8 mouse cellular contexts compared by ENCODE assay signal in the genomic region with DNA sequence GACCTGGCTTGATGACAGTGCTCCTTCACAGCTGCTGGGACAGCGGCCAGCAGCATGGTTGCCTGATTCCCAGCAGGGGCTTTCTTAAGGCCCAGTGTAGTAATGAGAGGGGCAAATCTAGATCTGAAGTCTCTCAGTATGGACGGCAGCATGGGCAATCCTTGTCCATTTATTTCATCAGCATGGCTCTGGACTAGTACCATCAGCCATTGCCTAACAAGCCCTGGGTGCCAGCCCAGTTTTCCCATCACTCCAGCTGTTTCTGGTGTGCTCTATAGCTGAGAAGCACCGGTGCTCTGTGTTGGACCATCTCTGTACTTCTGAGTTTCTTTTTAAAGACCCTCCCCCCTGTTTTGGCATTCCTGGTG. TPM values are rescaled to one million over a fixed set of nuclear protein-coding genes. Genes with fewer than 3 reads are reported as not detected.
A peak's percentile ranks its signal among the peaks of the same experiment; 100 is the strongest.
DNase-seq lines count a peak whose midpoint lies in the region; ATAC-seq and TF ChIP-seq lines count a peak whose summit lies in the region.

No protein-coding gene starts in this region.

- no peaks in the 10 kb centered on the region for H3K36me3 ChIP-seq in midbrain, embryonic 14.5 days (ENCODE audit: control insufficient read depth, insufficient read depth, low read length)
- no peaks in the 10 kb centered on the region for H3K36me3 ChIP-seq in midbrain, embryonic 10.5 days
- peaks cover 7% of the 10 kb centered on the region; the same call in 1 of the 2 replicates for H3K36me3 ChIP-seq in limb, embryonic 13.5 days

- no peak for ATAC-seq in midbrain, embryonic 14.5 days (ENCODE audit: low FRiP score, low TSS enrichment)
- ATAC-seq in limb, embryonic 13.5 days (ENCODE audit: low FRiP score, low read depth): no peak

- intact Hi-C loops in gastrocnemius, adult 2 months (cut with DNase I): loop anchor here (2.0 to 10.0 kb wide), 5 partner anchors 68 to 330 kb away; a partner anchor contains a TSS

- no peak overlapping the region for H3K9ac ChIP-seq in midbrain, embryonic 14.5 days (replicated peaks; ENCODE audit: low read length)
- H3K9ac ChIP-seq in limb, embryonic 13.5 days: peak overlapping the region; percentile 39; the same call in 1 of the 2 replicates

- peak overlapping the region; percentile 76 for H3K4me3 ChIP-seq in gastrocnemius, adult 2 months
- H3K4me3 ChIP-seq in midbrain, embryonic 14.5 days (replicated peaks; ENCODE audit: low read depth, low read length): no peak overlapping the region
- H3K4me3 ChIP-seq in midbrain, embryonic 10.5 days: no peak overlapping the region
- H3K4me3 ChIP-seq in limb, embryonic 13.5 days: peak overlapping the region; percentile 75

- peak overlapping the region; percentile 22 for H3K4me2 ChIP-seq in midbrain, embryonic 14.5 days (ENCODE audit: low read length)
- peak overlapping the region; percentile 81 for H3K4me2 ChIP-seq in limb, embryonic 13.5 days (replicated peaks)

- WGBS in midbrain, embryonic 14.5 days: 66% methylated on average over 3 of the region's 3 CpGs
- 73% methylated on average over 3 of the region's 3 CpGs for WGBS in midbrain, embryonic 10.5 days
- WGBS in limb, embryonic 13.5 days: 60% methylated on average over 3 of the region's 3 CpGs

- peak; percentile 63 for DNase-seq in gastrocnemius, adult 2 months
- no peak for DNase-seq in gastrocnemius, adult 18-20 months (ENCODE audit: low spot score)
- DNase-seq in midbrain, embryonic 14.5 days: no peak
- no peak for DNase-seq in midbrain, embryonic 10.5 days (ENCODE audit: low spot score)
- no peak for DNase-seq in spleen, postnatal 14 days (ENCODE audit: low spot score in 2 of 2)
- DNase-seq in cerebellum, adult 9-10 months: no peak
- DNase-seq in cerebellum, adult 8-10 months: no peak

- H3K9me3 ChIP-seq in midbrain, embryonic 14.5 days (ENCODE audit: control insufficient read depth, low read length): no peaks in the 10 kb centered on the region
- H3K9me3 ChIP-seq in midbrain, embryonic 10.5 days (replicated peaks): no peaks in the 10 kb centered on the region
- H3K9me3 ChIP-seq in limb, embryonic 13.5 days: no peaks in the 10 kb centered on the region

- no peaks in the 10 kb centered on the region for H3K27me3 ChIP-seq in midbrain, embryonic 14.5 days (ENCODE audit: control insufficient read depth, insufficient read depth, low read length)
- peaks cover 11% of the 10 kb centered on the region for H3K27me3 ChIP-seq in midbrain, embryonic 10.5 days (ENCODE audit: low read depth, poor library complexity, severe bottlenecking)
- H3K27me3 ChIP-seq in limb, embryonic 13.5 days: no peaks in the 10 kb centered on the region

- H3K4me1 ChIP-seq in midbrain, embryonic 14.5 days (ENCODE audit: control insufficient read depth, insufficient read depth, low read length): peaks cover 8% of the 10 kb centered on the region; the same call in 1 of the 2 replicates
- H3K4me1 ChIP-seq in midbrain, embryonic 10.5 days: peaks cover 49% of the 10 kb centered on the region
- H3K4me1 ChIP-seq in limb, embryonic 13.5 days: peaks cover 75% of the 10 kb centered on the region

- TF ChIP-seq CTCF in gastrocnemius, adult 2 months (IDR thresholded peaks at IDR 0.05): no peak

- peak overlapping the region; percentile 98 for H3K27ac ChIP-seq in gastrocnemius, adult 2 months
- no peak overlapping the region for H3K27ac ChIP-seq in midbrain, embryonic 14.5 days (replicated peaks; ENCODE audit: low read depth, low read length)
- no peak overlapping the region for H3K27ac ChIP-seq in midbrain, embryonic 10.5 days (replicated peaks)
- H3K27ac ChIP-seq in limb, embryonic 13.5 days: no peak overlapping the region

RNA-seq across cellular contexts. Expression of a gene that starts 3.3 kb away (rescaled TPM):
- total RNA-seq in gastrocnemius, adult 2 months (2021): 100 to 1,000 TPM in 1 of 2 experiments, 10 to 100 TPM in 1; 99.2 to 114 TPM
- 100 to 1,000 TPM; 125 to 132 TPM for total RNA-seq in gastrocnemius, adult 18-20 months (2021)
- 6.4 and 6.9 TPM in 2 replicates for polyA plus RNA-seq in midbrain, embryonic 14.5 days (2014; fragmentation: Nextera tagmentation; extraction: Ambion mirVana)
- 8.5 and 11.4 TPM in 2 replicates for polyA plus RNA-seq in midbrain, embryonic 10.5 days (2016; fragmentation: Nextera tagmentation; extraction: Ambion mirVana)
- 22.8 and 23.0 TPM in 2 replicates for polyA plus RNA-seq in limb, embryonic 13.5 days (2015; fragmentation: Nextera tagmentation; extraction: Ambion mirVana)

Comparison
In these comparisons a context has a peak if more than half of its experiments do, and no peak if none do; other contexts are left out.
1. H3K4me3 ChIP-seq: peak in gastrocnemius, adult 2 months (single experiment) and limb, embryonic 13.5 days (single experiment); none in midbrain, embryonic 14.5 days (single experiment) and midbrain, embryonic 10.5 days (single experiment).